Mouse (Mus musculus) cerebellum, adult 2 months (tissue): Measurements from ENCODE around the gene Klhl36.

Experiments used
- CTCF ChIP-seq: fragments of 200-500 bp; IDR thresholded peaks from 2 replicates; pipeline ENCODE4 v1.5.1; 2011; ENCODE audit warnings: low read depth, mild to moderate bottlenecking, control low read depth, low read length, moderate library complexity, borderline replicate concordance; ENCODE audit not compliant: insufficient read depth
- POLR2A ChIP-seq: fragments of 200-500 bp; IDR thresholded peaks from 2 replicates; pipeline ENCODE4 v1.6.1; 2011; ENCODE audit warnings: low read length, control low read depth, borderline replicate concordance; ENCODE audit not compliant: insufficient read depth

GRCm38 (mm10) chr8:119869616-119870015, 7.5 kb downstream of the Klhl36 start:
- no peak for TF ChIP-seq POLR2A
- TF ChIP-seq CTCF = no peak
